Mouse (Mus musculus): Measurements from ENCODE around the gene Olfr1131.

Olfr1131 gene

DNA sequence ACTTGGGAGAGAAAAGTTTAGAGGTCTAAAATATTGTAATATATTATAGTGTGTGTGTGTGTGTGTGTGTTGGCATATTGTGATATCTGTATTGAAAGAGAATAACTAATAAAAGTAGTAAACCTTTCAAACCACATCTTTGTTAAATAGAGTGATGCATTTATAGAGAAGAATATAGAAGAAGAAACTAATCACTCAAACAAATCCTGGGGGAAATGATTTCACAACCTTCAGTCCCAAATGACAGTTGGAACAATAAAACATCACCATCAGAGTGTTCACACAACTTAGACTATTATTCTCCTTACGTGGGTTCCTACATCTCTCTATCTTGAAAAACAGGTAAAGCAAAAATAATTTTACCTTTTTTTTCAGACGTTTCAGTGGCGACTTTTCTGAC is at the start of gene Olfr1131:
Gene Olfr1131 (plus strand): TSS at position 301 of the 400 bp plus-strand sequence.
- 74% methylated on average over 3 of the region's 3 CpGs for WGBS

DNA sequence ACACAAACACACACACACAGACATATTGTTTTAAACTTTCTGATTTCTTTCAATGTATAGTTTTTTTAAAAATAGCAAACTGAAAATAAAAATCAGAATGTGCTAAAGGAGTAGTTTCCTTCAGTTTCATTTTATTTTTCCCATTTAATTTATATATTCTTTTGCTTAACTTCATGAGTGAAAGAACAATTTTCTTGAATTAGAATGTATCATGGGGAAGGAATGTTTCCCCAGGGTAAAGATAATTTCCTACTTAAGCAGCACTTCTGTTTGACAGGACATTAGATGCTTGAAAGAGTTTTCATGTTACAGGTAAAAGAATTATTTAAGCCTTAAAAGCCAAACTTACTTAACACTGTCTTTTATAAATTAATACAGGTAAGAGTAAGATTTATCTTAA is 21.0 kb upstream of the Olfr1131 start, which contains the start of gene Olfr1130:
Gene Olfr1130 (plus strand): TSS at position 301 of the 400 bp plus-strand sequence.

DNA sequence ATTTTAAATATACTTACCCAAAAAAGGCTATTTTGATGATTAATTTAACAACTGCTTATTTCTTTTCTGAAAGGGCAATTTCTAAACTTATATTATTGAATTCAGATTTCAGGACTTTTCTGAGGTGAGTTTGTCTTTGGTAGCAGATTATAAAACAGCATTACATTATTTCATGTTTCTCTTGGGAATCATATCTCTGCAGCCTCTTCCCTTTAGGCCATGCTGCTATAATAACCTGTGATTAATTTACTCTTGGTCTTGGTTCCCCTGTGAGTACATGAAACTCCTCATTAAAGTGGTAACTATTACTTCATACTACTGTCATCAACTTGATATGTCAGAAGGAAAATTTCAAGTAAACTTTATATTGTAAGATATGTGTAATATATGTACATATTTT is 10.5 kb downstream of the Olfr1131 start, which contains the start of gene Olfr1132:
Gene Olfr1132 (minus strand): TSS at position 101 of the 400 bp plus-strand sequence.

DNA sequence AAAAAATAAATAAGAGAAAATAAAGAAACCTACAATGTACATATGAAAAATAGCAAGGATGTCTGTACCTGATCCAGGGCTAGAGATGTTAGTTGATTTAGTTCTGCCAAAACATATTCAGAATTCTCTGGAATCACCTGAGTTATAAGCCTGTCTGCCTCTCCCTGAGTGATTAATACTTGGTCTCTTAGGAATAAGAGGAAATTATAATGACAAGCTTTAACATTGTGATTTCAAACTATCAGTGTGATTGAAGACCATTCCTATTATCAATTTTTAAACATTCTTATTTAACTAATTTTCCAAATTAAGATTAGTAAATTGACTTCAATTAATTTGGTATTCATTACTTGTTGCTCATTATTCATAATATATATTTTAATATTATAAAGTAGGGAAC is 20.4 kb downstream of the Olfr1131 start, which contains the start of gene Olfr1133:
Gene Olfr1133 (minus strand): TSS at position 101 of the 400 bp plus-strand sequence.

DNA sequence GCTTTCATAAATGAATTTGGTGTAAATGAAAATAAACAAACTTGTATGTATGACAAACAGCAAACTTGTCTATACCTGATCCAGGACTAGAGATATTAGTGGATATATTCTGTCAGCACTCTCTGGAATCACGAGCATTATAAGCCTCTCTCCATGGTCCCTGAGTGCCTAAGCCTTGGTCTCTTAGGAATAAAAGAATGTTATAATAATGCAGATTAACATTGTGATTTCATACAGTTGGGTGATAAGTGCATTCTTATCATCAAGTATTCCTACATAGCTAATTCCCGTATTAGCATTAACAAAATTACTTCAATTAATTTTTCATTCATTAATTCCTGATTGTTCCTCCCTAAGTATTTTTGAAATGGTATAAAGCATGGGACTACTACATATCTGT is 31.5 kb downstream of the Olfr1131 start, which contains the start of gene Olfr1134:
Gene Olfr1134 (minus strand): TSS at position 101 of the 400 bp plus-strand sequence.
- 83% methylated on average over 2 of the region's 2 CpGs for WGBS

DNA sequence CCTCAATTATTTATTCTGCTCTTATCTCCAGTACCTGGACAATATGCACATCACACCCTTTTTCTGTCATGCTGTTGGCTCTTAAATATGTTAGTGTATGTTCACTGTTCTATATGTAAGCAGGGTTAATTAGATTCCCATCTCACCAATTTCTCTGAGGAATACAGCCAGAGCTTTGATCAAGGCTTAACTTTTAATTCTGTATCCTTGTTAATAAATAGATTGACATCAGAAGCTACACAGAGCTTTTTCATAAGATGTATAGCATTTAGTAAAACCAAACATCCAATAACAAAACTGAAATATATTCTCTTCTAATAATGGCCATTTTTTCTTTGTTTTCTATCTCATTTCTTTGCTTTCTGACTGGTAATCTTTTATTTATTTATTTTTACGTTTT is 46.7 kb downstream of the Olfr1131 start, which contains the start of gene Olfr1135:
Gene Olfr1135 (minus strand): TSS at position 101 of the 400 bp plus-strand sequence.
- WGBS: 15% methylated on average over 1 of the region's 1 CpGs
